Mouse (Mus musculus) ovary, postnatal 14 days (tissue): ENCODE measurements around the gene Gcnt2.
"Not testable (repeated sequence)": the region's sequence is repeated elsewhere in the genome, so short reads cannot be mapped to it uniquely, and the experiment has no call there.

ENCODE experiments used
- DNase-seq: peaks from one replicate; pipeline ENCODE4 v3.0.0; 2022; ENCODE audit warnings: low spot score

Gene Gcnt2

DNA sequence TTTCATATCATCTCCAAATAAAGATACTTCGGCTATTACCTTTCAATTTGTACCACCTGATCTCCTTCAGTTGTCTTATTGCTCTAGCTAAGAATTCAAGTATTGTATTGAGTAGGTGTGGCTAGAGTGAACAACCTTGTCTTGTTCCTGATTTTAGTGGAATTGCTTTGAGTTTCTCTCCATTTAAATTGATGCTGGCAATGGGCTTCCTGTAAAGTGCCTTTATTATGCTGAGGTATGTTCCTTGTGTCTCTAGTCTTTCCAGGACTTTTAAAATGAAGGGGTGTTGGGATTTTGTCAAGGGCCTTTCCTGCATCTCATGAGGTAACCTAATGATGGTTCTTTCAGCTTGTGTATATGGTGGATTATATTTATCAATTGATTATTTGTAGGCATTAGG, 83.5 kb downstream of the Gcnt2 start:
- no peak for DNase-seq

DNA sequence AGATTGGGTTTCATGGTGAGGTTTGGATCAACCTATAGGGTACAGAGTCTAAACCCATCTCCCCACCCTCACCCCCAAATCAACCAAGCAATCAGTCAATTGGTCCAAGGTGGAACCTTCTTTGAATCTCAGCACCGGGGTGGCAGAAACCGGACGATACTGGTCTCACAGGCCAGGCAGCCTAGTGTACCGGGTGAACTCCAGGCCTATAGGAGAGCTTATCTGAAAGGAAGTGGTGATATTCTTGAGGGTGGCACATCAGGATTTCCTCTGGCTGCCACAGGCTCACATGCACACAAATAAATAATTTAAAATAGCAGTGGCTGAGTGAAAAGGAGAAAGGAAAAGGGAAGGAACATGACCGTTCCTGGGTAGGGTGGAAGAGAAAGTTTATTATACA, 84.4 kb downstream of the Gcnt2 start:
- no peak for DNase-seq

DNA sequence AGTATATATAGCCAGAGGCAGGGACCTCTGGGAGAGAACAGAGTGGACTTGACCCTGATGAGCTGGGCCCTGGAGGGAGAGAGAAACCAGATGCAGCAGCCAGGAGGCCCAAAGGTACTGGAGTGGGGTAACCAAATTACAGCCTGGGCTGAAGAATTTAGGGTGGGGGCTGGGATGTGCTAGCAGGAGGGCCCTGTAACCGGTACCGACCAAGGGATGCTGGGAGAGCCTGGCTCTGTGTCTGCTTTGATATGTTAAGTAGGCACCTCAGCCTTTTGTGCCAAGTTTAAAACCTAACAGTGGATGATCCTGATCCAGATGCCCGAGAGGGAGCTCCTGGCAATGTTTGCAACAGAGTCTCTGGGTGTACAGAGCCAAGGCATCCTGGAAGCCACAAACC, 84.8 kb downstream of the Gcnt2 start:
- DNase-seq, result no peak

DNA sequence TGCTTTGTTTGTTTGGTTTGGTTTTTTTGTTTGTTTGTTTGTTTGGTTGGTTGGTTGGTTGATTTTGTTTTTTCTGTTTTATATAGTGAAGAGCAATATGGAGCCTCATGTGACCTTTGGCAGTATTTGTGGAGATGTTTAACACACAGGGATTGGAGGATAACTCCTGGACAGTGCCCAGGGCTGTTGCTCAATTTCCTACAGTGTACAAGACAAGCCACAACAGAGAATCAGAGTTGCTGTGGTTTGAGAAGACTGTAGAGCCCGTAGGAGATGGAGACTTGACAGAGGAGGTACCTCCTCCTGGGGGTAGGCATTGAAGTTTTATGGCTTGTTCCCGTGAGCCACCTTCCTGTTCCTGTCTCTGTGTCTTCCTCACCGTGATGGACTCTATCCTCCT, 87.0 kb downstream of the Gcnt2 start:
- no peak for DNase-seq

DNA sequence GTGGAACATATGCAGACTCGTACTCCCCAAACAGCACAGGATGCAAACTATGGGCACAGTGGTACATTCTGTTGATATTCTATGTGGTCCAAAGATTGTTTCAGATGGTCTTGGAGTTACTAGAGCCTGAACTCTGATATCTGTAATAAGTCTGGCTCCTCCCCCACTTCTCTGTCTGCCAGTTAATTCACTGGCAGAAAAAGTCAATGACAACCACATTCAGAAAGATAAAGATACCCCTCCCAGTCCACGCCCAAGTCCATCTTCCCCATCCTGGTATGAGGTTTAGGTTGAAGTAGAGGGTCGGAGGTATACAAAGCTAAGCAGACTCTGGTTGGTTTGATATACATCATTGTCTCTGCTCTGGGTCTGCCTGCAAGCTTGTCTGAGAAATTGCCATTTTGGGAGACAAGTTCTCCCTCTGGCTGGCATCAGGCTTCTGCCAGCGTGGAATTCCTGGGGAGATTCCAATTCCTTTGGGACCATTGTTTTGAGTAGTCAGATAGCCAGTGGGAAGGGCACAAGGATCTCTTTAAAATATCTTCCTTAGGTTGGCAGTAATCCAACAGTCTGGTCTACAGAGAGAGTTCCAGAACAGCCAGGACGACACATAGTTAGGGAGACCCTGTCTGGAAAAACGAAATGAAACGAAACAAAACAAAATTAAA, 88.1 kb downstream of the Gcnt2 start:
- DNase-seq, result no peak

DNA sequence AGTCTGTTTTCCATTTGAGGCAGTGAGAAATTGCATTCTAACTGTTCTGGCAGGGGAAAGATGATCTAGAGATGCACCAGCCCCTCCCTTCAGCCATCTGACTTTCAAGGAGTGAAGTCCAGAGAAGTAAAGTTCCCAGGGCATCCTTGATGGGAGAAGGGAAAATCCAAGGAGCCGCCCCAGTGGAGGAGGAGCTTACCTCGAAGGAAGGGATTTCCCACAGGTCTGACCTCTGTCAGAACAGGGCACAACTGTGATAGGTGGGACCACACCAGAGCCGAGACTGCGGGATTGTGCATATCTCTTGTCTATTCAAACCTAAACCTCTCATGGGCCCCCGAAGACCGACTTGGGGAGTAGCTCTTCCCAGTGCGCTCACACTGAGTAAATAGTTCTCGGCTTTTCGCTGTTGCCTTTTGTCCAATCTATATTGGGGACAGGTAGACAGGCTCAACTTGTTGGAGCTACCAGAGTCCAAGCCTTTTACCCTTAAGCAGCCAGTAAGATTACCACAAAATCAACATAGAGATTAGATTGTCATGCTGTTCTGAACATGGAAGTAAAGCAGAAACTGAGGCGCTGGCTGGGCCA, 91.9 kb downstream of the Gcnt2 start:
- DNase-seq, result no peak

DNA sequence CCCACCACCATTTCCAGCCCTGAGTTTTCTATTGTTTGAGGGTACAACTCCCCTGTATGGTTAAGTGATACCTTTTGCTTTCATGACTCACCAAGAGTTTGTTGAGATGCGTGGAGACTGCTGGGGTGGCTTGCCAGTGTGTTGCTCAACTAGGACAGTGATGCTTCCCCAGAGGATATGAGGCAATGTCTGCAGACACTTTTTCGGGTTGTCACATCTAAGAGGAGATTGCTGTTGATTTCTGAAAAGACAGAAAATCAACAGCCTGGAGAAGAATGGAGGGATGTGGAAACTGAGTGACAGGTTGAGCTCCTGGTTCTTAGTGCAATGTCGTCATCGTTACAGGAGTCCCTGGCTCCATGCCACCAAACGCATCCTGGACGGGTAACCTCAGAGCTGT, 93.7 kb downstream of the Gcnt2 start:
- DNase-seq, result no peak

DNA sequence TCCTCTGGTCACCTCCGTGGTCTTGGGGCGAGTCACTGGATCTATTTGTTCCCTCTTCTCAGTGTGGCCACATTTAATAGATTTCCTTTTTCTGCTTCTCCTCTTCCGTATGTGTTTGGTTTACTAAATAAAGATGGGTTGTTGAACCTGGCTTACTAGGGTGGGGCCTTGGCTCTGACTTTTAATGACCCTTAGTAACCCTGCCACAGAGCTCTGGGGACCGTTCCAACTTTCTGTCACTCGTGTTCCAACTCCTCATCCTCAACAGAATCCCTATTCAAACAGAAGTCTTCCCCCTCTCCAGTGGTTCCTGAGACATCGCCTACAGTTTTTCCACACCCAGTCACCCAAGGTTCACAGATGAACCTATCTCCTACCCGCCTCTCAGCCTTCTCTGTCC, 96.2 kb downstream of the Gcnt2 start:
- DNase-seq, result no peak

DNA sequence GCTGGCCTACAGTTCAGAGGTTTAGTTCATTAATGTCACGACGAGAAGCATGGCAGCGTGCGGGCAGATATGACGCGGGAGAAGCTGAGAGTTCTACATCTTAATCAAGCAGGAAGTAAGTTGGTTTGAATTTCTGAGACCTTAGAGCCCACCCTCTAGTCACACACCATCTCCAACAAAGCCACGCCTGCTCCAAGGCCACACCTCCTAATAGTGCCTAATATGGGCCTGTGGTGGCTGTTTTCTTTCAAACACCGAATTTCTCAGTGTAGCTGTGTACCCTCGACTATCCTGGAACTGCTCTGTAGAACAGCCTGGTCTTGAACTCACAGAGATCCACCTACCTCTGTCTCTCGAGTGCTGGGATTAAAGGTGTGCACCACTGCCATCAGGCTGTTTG, 108.1 kb downstream of the Gcnt2 start:
- DNase-seq, result no peak

DNA sequence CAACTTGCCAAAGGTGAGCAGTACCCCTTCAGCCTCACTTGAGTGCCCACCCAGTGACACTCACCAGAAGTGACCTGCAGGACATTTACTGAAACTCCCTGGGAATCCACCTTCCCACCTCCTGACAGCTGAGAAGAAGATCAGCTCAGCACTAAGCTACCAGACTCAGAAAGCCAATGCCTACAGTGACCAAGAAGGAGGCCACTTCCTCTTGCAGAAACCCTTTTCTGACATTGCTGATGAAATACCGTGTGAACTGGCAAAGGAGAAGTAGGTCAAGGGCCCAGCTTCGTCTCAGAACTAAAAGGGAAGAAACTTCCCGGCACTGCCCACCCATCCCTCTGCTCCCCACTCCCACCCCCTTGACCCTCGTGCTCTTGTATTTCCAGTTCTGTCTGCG, 109.0 kb downstream of the Gcnt2 start:
- no peak for DNase-seq

DNA sequence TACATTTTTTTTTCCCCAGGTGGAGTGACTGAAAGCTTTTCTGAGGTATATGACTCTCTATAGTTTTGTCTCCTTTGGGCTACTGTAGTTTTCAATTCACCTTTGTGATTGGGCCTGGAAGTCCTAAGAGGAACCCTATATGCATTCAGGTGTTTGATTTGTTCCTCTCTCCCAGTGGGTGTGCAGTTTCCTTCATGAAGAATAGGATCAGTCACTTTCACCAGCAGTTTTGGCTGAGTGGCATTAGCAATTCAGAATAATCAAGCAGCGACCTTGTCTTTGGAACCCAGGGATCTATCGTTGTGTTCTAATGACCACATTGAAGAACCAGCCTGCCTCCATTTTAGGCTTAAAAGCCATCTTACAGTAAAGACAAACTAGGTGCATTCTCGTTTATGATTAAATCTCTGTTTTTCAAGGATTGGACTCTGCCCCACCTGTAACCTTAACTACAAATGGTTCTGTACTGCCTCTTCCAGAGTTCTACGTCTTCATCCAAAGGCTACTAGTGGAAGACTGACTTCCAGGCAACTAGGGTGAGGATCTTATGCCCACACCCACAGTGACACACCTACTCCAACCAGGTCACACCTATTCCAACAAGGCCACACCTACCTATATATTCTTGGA, 110.3 kb downstream of the Gcnt2 start:
- DNase-seq, result no peak

DNA sequence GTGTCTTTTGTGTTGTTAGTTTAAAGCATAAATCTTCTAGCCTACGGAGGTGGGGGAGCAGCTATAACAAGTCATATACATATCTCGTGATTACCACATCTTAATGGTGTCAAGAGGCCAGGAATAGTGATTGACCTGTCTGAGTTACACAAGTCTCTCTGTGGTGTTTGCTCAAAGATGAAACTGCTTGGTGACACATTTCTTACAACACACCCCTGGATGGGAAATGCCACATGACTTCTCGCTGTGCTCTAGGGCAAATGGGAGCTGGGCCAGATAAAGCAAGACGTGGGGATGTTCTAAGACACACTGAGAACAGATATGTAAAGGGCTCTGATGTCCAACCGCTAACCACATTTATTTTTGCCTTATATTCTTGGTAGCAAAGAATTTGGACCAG, 111.7 kb downstream of the Gcnt2 start:
- no peak for DNase-seq

DNA sequence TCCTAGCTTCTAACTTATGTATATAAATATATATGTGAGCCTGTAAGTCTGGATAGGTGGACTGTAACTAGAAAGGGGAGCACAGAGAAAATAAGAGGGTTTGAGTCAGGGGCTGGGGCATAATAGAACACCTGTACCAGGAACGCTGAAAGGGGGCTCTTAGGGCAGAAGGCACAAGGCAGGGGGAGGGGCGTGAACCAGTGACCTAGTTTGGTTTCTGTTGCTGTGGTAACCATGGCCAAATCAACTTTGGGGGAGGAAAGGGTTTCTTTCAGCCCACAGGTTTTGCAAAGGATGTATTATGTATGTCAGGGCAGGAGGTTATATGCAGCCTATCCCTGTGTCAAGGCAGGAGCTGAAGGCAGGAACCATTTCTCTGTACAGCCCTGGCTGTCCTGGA, 112.3 kb downstream of the Gcnt2 start:
- DNase-seq, result no peak

DNA sequence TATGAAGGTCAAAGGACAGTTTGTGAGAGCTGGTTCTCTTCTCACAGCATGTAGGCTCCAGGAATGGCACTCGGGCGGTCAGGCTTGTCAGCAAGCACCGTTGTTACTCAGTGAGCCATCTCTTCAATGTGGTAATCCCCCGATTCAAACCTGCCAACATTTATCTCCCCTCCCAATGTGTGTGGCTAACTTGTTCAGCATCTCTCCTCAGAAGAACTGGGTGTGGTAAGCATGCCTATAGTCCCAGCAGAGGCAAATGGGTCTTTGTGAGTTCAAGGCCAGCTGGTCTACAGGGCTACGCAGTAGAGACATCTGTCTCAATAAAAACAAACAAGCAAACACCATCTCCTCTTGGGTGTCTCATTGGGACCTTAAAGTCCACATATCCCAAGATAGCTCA, 113.4 kb downstream of the Gcnt2 start:
- no peak for DNase-seq

DNA sequence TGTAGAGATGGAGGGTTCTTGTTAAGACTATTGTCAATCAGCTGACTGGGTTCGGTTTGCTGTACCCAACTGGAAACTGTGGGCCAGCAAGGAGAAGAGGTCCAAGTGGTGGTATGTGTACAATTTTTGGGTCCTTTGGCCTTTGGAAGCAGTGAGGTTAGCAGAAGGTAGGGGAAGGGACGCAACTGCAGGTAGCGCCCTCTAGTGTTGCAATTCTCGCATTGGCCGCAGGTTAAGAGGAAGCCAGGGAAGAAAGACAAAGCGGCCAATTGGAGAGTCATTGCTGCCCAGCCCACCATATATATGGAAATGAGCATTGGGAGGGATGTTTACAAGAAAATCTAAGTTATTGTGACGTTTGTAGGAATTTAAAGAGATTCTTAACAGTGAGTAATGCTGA, 118.1 kb downstream of the Gcnt2 start:
- DNase-seq, result peak; percentile 43

DNA sequence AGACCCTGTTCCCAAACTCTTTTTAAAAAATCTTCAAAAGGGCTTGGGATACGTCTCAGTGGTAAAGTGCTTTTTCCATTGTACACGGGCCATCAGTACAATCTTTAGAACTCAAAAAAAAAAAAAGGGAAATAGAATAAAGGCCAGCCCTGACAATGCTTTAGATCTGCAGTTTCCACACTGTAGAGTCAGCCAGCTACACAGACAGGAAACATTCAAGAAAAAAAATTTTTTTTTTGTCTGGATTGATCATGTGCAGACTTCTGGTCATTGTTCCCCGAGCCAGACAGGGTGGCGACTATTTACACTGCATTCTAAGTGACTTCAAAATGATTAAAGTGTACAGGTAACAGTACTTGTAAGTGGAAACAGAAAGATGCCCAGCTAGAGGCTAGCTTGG, 119.1 kb downstream of the Gcnt2 start:
- no peak for DNase-seq

DNA sequence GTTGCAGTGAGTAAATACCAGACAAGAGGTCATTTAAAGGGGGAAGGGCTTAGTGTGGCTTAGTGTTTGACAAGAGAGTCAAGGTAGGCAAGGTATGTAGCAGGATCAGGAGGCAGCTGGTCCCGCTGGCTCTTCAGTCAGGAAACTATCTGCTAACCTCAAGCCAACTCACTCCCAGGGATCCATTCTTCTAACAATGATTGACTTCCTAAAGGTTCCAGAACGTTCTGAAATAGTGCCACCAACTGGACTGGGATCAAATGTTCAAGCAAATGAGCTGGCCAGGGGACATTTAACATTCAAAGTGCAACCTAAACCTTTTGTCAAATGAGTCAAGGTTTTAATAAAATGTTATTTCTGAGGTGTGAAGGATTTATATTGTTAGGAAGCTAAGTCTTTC, 119.8 kb downstream of the Gcnt2 start:
- DNase-seq, result no peak

DNA sequence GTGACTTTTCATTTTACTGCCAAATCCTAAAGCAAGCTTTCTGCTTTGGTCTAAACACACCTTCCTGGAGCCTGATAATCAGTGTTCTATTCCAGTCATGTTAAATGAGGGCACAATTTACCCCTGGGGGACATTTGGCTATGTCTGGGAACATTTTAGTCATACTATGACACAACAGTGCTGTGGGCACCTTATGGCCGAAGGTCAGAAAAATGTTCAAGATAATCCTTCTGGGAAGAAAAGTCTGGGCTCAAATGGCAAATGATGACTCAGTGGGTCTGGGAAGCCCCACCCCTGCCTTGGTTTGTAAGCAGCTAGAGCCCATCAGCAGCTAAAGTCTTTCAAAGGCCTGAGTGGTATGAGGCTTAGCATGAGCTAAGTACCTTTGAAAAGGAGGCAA, 123.2 kb downstream of the Gcnt2 start:
- DNase-seq, result no peak

DNA sequence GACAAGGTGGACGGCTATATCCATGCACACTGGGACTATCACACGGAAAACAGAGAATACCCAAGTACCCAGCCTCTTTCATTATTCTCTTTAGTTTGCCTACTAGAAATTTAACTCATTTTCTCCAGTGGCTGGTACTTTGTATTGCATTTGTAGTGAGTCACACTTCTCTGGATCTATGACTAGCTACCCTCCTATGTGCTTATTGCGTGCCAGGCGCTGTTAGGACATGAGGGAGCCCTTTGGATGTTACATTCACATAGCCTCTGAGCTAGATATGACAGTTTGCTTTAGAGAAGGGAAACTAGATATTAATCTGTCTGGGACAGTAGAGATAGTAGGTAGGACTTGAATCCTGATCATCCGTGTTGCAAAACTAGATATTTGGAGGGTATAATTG, 126.5 kb downstream of the Gcnt2 start:
- DNase-seq, result no peak

DNA sequence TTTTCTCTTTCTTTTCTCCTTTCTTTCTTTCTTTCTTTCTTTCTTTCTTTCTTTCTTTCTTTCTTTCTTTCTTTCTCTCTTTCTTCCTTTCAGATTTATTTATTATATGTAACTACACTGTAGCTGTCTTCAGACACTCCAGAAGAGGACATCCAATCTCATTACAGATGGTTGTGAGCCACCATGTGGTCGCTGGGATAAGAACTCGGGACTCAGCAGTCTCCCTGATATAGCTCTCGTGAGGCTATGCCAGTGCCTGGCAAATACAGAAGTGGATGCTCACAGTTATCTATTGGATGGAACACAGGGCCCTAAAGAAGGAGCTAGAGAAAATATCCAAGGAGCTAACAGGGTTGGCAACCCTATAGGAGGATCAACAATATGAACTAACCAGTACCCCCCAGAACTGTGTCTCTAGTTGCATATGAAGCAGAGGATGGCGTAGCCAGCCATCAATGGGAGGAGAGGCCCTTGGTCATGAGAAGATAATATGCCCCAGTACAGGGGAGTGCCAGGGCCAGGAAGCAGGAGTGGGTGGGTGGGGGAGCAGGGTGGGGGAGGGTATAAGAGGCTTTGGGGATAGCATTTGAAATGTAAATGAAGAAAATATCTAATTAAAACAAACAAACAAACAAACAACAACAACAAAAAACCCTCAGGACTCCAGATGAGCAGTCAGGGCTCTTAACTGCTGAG, 128.2 kb downstream of the Gcnt2 start:
- not testable (repeated sequence) for DNase-seq

DNA sequence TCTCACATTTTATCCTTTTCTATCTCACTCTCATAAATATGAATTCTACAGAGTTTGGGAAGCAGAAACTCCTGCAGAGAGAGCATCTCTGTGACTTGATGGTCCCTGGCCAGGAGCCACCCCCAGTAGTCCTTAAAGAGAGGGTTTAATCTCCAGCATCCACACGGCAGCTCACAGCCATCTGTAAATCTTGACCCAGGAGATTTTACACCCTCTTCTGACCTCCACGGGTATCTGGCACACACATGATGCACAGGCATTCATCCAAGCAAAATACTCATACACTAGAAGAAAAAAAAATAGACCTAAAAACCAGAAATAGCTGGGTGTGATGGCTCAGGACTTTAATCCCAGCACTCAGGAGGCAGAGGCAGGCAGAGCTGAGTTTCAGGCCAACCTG, 128.9 kb downstream of the Gcnt2 start:
- DNase-seq, result no peak

DNA sequence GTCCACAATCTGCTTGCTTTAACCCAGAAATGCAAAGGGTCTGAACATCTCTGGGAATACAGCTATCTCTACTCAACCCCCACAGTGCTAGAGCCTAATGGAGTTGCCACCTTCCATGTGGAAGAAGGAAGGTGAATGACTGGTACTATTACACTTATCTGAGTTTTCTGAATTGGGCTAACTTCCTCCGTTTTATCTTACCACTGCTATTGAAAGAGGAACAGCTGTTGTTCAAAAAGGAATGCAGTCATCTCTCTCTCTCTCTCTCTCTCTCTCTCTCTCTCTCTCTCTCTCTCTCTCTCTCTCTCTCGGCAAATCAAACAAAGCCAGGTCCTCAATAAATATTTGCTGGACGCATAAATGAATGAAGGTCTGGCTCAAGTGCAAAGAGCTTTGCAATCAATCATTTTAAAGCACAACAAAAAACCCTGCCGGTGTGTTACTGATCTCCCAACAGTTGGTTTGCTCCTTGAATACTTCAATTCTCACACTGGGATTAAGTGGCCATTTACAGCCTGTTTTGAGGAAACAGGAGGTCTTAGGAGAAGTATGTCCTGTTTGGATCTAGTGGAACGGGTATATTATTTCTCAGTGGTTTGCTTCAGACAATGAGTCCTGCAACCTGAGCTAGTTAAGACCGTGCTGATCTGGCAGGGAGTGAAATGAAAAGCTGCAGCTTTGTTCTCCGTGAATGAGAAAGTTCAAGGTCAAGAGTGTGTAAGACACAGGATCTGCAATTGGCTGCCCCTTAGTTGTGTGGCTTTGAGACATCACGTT, 135.1 kb downstream of the Gcnt2 start:
- DNase-seq, result no peak

DNA sequence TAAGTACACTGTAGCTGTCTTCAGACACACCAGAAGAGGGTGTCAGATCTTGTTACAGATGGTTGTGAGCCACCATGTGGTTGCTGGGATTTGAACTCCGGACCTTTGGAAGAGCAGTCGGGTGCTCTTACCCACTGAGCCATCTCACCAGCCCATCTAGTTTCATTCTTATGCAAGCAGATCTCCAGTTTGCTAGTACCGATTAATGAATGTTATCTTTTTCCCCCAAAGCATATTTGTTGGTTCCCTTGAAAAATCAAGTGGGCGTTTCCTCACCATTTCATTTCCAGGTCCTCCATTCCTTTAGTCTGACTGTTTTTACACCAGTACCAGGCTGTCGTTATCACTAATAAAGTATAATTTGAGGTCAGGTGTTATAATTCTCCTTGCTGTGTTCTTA, 139.0 kb downstream of the Gcnt2 start:
- not testable (repeated sequence) for DNase-seq
